Mouse (Mus musculus): ENCODE measurements around the gene Rabgef1. TPM values are rescaled to one million over a fixed set of nuclear protein-coding genes. Genes with fewer than 3 reads are reported as not detected.
A peak's percentile ranks its signal among the peaks of the same experiment; 100 is the strongest.

Rabgef1 gene
- polyA plus RNA-seq, 1 experiment: 16.4 TPM

GRCm38 (mm10) chr5:130149726-130150310, 21.8 kb upstream of the Rabgef1 start:
- WGBS: 93% methylated on average over 7 of the region's 7 CpGs
- no peak for DNase-seq (ENCODE audit: low read depth in 1 of 2, low spot score in 2 of 2)
- Histone ChIP-seq H3K36me3 (ENCODE audit: control insufficient read depth, insufficient read depth, low read length) (peaks cover 8% of the 10 kb centered on the region), H3K4me1 (ENCODE audit: control insufficient read depth, insufficient read depth, insufficient read length) (peaks cover 3% of the 10 kb centered on the region; the same call in 1 of the 2 replicates), H3K27me3 (ENCODE audit: control insufficient read depth, insufficient read depth, low read length) (no peaks in the 10 kb centered on the region), H3K27ac (ENCODE audit: insufficient read depth, low read length) (no peak overlapping the region), H3K4me3 (ENCODE audit: extremely low read depth, insufficient read depth, insufficient read length) (no peak overlapping the region)
- TF ChIP-seq CTCF (IDR thresholded peaks at IDR 0.05; ENCODE audit: extremely low read depth, insufficient read depth, insufficient read length, insufficient replicate concordance) (no peak), POLR2A (IDR thresholded peaks at IDR 0.05; ENCODE audit: low read depth, low read length) (no peak)

- Histone ChIP-seq H3K4me1 (ENCODE audit: control insufficient read depth, insufficient read depth, insufficient read length) (no peaks in the 10 kb centered on the region), H3K27ac (ENCODE audit: insufficient read depth, low read length) (no peak overlapping the region), H3K36me3 (ENCODE audit: control insufficient read depth, insufficient read depth, low read length) (peaks cover 7% of the 10 kb centered on the region), H3K4me3 (ENCODE audit: extremely low read depth, insufficient read depth, insufficient read length) (no peak overlapping the region), H3K27me3 (ENCODE audit: control insufficient read depth, insufficient read depth, low read length) (no peaks in the 10 kb centered on the region)
- WGBS: 76% methylated on average over 2 of the region's 2 CpGs
- TF ChIP-seq POLR2A (IDR thresholded peaks at IDR 0.05; ENCODE audit: low read depth, low read length) (no peak), CTCF (IDR thresholded peaks at IDR 0.05; ENCODE audit: extremely low read depth, insufficient read depth, insufficient read length, insufficient replicate concordance) (no peak)
- DNase-seq (ENCODE audit: low read depth in 1 of 2, low spot score in 2 of 2): no peak
Measured at GRCm38 (mm10) chr5:130154286-130154685, 17.3 kb upstream of the Rabgef1 start.

GRCm38 (mm10) chr5:130158545-130158944, 13.1 kb upstream of the Rabgef1 start:
- Histone ChIP-seq H3K27ac (ENCODE audit: insufficient read depth, low read length) (no peak overlapping the region), H3K36me3 (ENCODE audit: control insufficient read depth, insufficient read depth, low read length) (no peaks in the 10 kb centered on the region), H3K4me1 (ENCODE audit: control insufficient read depth, insufficient read depth, insufficient read length) (peaks cover 4% of the 10 kb centered on the region; the same call in 1 of the 2 replicates), H3K4me3 (ENCODE audit: extremely low read depth, insufficient read depth, insufficient read length) (no peak overlapping the region), H3K27me3 (ENCODE audit: control insufficient read depth, insufficient read depth, low read length) (no peaks in the 10 kb centered on the region)
- DNase-seq (ENCODE audit: low read depth in 1 of 2, low spot score in 2 of 2): no peak
- TF ChIP-seq POLR2A (IDR thresholded peaks at IDR 0.05; ENCODE audit: low read depth, low read length) (no peak), CTCF (IDR thresholded peaks at IDR 0.05; ENCODE audit: extremely low read depth, insufficient read depth, insufficient read length, insufficient replicate concordance) (no peak)
- WGBS: 78% methylated on average over 4 of the region's 4 CpGs

- no peaks in the 10 kb centered on the region for H3K27me3 ChIP-seq (ENCODE audit: control insufficient read depth, insufficient read depth, low read length)
- no peak for DNase-seq (ENCODE audit: low read depth in 1 of 2, low spot score in 2 of 2)
- TF ChIP-seq CTCF (IDR thresholded peaks at IDR 0.05; ENCODE audit: extremely low read depth, insufficient read depth, insufficient read length, insufficient replicate concordance) (no peak), POLR2A (IDR thresholded peaks at IDR 0.05; ENCODE audit: low read depth, low read length) (no peak)
- WGBS: 21% methylated on average over 7 of the region's 7 CpGs
- no peaks in the 10 kb centered on the region for H3K36me3 ChIP-seq (ENCODE audit: control insufficient read depth, insufficient read depth, low read length)
- no peak overlapping the region for H3K4me3 ChIP-seq (ENCODE audit: extremely low read depth, insufficient read depth, insufficient read length)
- peak overlapping the region; percentile 70 for H3K27ac ChIP-seq (ENCODE audit: insufficient read depth, low read length)
- peaks cover 4% of the 10 kb centered on the region; the same call in 1 of the 2 replicates for H3K4me1 ChIP-seq (ENCODE audit: control insufficient read depth, insufficient read depth, insufficient read length)
Measured at GRCm38 (mm10) chr5:130159761-130160201, 11.8 kb upstream of the Rabgef1 start.

- peak; percentile 60 to 78 for DNase-seq (ENCODE audit: low read depth in 1 of 2, low spot score in 2 of 2)
- H3K36me3 ChIP-seq (ENCODE audit: control insufficient read depth, insufficient read depth, low read length): no peaks in the 10 kb centered on the region
- WGBS: 3% methylated on average over 7 of the region's 7 CpGs
- H3K4me3 ChIP-seq (ENCODE audit: extremely low read depth, insufficient read depth, insufficient read length): no peak overlapping the region
- H3K27ac ChIP-seq (ENCODE audit: insufficient read depth, low read length): no peak overlapping the region
- H3K4me1 ChIP-seq (ENCODE audit: control insufficient read depth, insufficient read depth, insufficient read length): peaks cover 4% of the 10 kb centered on the region; the same call in 1 of the 2 replicates
- no peaks in the 10 kb centered on the region for H3K27me3 ChIP-seq (ENCODE audit: control insufficient read depth, insufficient read depth, low read length)
- no peak for TF ChIP-seq POLR2A (IDR thresholded peaks at IDR 0.05; ENCODE audit: low read depth, low read length)
- peak; percentile 71; the same call in 1 of the 2 replicates for TF ChIP-seq CTCF (IDR thresholded peaks at IDR 0.05; ENCODE audit: extremely low read depth, insufficient read depth, insufficient read length, insufficient replicate concordance)
Measured at GRCm38 (mm10) chr5:130163670-130164069, 7.9 kb upstream of the Rabgef1 start.

- Histone ChIP-seq H3K4me1 (ENCODE audit: control insufficient read depth, insufficient read depth, insufficient read length) (peaks cover 2% of the 10 kb centered on the region; the same call in 1 of the 2 replicates), H3K27ac (ENCODE audit: insufficient read depth, low read length) (no peak overlapping the region), H3K36me3 (ENCODE audit: control insufficient read depth, insufficient read depth, low read length) (no peaks in the 10 kb centered on the region), H3K4me3 (ENCODE audit: extremely low read depth, insufficient read depth, insufficient read length) (no peak overlapping the region), H3K27me3 (ENCODE audit: control insufficient read depth, insufficient read depth, low read length) (no peaks in the 10 kb centered on the region)
- no peak for DNase-seq (ENCODE audit: low read depth in 1 of 2, low spot score in 2 of 2)
- WGBS: 81% methylated on average over 4 of the region's 4 CpGs
- TF ChIP-seq CTCF (IDR thresholded peaks at IDR 0.05; ENCODE audit: extremely low read depth, insufficient read depth, insufficient read length, insufficient replicate concordance): no peak
- TF ChIP-seq POLR2A (IDR thresholded peaks at IDR 0.05; ENCODE audit: low read depth, low read length): no peak
Measured at GRCm38 (mm10) chr5:130165213-130165612, 6.4 kb upstream of the Rabgef1 start.

- WGBS: 80% methylated on average over 6 of the region's 6 CpGs
- Histone ChIP-seq H3K27ac (ENCODE audit: insufficient read depth, low read length) (no peak overlapping the region), H3K27me3 (ENCODE audit: control insufficient read depth, insufficient read depth, low read length) (no peaks in the 10 kb centered on the region), H3K4me1 (ENCODE audit: control insufficient read depth, insufficient read depth, insufficient read length) (peaks cover 10% of the 10 kb centered on the region; the same call in 1 of the 2 replicates), H3K4me3 (ENCODE audit: extremely low read depth, insufficient read depth, insufficient read length) (no peak overlapping the region), H3K36me3 (ENCODE audit: control insufficient read depth, insufficient read depth, low read length) (no peaks in the 10 kb centered on the region)
- no peak for TF ChIP-seq CTCF (IDR thresholded peaks at IDR 0.05; ENCODE audit: extremely low read depth, insufficient read depth, insufficient read length, insufficient replicate concordance)
- TF ChIP-seq POLR2A (IDR thresholded peaks at IDR 0.05; ENCODE audit: low read depth, low read length): no peak
- no peak for DNase-seq (ENCODE audit: low read depth in 1 of 2, low spot score in 2 of 2)
Measured at GRCm38 (mm10) chr5:130169109-130169508, 2.5 kb upstream of the Rabgef1 start.
